Mouse (Mus musculus) bone marrow, adult 2 months (tissue): Measurements from ENCODE around the gene Spata13.

Experiments
- CTCF ChIP-seq: fragments of 200-500 bp; IDR thresholded peaks from 2 replicates; pipeline ENCODE4 v1.5.1; 2011; ENCODE audit warnings: low read length, control low read depth; ENCODE audit not compliant: control insufficient read depth, insufficient read depth
- POLR2A ChIP-seq: fragments of 200-500 bp; IDR thresholded peaks from 2 replicates; pipeline ENCODE4 v1.6.1; 2011; ENCODE audit warnings: low read depth, mild to moderate bottlenecking, control low read depth, low read length, borderline replicate concordance; ENCODE audit not compliant: control insufficient read depth

DNA sequence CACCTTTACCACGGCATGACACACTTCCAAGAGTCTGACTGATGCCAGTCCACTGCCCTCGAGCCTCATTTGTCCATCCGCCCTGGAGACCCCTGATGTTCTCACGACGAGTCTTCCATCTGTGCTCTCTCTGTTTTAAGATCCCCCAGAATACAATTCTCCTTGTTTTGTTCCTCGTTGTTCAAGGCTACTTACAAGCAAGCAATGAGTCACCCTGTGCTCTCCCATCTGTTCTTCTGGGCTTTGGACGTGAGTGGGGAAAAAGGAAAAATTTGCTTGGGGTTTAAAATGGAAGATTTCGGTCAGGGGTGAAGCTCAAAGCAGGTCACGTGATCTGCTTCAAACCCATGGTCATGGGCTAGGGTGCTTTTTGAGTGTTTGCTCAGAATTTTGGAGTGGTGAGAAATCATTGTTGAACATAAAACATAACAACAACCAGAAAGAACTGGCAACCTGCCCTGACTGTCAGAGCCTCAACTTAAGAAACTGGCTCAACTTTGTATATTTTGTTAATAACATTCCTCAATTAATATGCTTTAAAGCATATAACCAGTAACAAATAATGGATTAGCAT lies 3.8 kb upstream of the Spata13 start:
- TF ChIP-seq POLR2A (no peak), CTCF (no peak)
